Mouse (Mus musculus): ENCODE data around the gene Dlg2. TPM values are rescaled to one million over a fixed set of nuclear protein-coding genes. Genes with fewer than 3 reads are reported as not detected.
A peak's percentile ranks its signal among the peaks of the same experiment; 100 is the strongest.

Dlg2 gene
- total RNA-seq, 2 experiments from 2014 or later = 273 to 318 TPM

- no peak for DNase-seq (ENCODE audit: low spot score in 2 of 2)
Measured at GRCm38 (mm10) chr7:91440326-91440725, 963.9 kb downstream of the Dlg2 start.

DNA sequence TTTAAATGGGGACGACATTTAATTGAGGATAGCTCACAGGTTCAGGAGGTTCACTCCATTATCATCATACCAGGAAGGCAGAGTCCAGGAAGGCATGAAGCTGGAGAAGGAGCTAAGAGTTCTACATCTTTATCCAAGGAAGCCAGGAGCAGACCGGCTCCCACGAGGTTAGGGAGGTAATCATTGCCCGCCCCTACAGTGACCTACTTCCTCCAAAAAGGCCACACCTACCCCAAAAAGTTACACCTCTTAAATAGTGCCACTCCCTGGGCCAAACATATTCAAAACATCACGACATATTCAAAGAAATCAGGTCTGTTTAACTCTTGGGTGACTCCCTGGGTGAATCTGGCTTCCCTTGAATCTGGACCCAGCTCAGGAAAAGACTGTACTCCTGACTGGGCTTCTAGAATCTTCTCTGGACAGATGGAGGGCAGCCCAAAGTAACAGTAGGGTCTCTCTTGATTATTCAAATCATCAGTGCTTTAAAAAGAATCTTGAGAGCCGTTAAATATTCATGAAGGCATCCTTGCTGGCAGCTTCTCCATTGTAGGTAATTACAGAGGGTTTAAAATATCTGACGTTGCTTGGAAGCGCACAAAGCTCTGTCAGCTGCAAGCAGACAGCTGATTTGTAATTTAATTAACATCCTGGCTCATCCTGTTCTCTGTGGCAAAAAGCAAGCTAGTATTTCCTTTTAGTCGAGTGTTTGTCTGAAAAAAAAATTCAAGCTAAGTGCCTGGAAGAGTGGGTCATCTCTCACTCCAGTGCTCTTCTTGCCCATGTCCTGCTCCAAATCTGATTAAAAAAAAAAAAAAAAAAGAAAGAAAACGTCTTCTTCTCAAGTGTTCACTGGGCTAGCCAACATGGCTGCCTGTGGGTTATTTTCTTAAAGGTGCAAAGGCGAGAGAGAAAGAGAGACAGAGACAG lies 966.2 kb downstream of the Dlg2 start:
- peak in 1 of 2 experiments; percentile 60 for DNase-seq (ENCODE audit: low spot score in 2 of 2)

DNA sequence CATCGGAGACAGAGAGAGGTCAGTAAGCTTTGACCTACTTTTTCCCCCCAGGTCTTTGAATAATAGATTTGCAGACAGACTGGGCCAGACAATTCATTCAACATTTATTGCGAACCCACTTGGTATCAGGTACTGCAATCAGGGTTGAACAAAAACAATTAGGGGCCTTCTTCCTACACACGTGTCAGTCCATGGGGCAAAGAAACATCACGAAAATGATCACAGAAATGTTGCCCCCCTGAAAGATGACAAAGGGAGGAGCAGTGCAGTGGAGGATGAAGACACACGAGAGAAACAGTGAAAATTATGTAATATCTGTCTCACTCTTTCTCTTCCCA lies 966.9 kb downstream of the Dlg2 start:
- DNase-seq (ENCODE audit: low spot score in 2 of 2) = no peak

DNA sequence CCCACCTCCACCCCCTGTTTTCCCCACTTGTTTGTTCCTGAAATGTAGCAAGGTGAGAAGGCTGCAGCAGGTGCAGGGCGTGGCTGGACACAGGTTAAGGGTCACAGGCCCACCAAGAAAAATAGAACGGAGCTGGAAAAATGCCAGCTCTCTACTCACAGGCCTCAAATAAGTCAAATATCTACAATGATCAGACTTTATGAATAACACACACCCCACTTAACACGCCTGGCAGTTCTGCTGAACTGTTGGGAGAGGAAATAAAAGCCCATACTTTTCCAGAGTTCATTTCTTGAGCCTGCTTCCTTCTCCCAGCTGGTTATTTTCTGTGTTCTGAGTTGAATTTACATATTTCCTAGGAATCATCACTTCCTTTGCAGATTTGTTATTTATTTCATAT lies 967.4 kb downstream of the Dlg2 start:
- peak in 1 of 2 experiments; percentile 30 for DNase-seq (ENCODE audit: low spot score in 2 of 2)

DNA sequence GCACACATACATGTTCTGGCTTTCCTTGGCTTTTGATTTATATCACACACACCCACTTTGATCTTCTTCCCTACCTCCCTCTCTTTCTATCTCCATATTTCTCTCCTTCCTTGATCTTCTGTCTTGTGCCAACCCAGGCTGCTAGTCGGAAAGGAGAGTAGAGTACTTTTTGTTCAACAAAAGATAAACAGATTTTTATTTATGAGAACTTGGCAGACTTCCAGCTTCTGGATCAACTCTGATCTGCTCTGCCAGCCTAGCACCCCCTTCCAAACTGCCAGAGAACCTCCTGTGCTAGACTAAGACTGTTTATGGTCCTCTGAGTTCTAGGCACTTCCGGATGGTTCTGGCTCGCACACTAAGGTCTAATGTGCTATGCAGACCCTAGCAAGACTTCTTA lies 968.3 kb downstream of the Dlg2 start:
- peak in 1 of 2 experiments; percentile 70 for DNase-seq (ENCODE audit: low spot score in 2 of 2)

GRCm38 (mm10) chr7:91456796-91457195 lies 980.3 kb downstream of the Dlg2 start:
- DNase-seq (ENCODE audit: low spot score in 2 of 2) = no peak

DNA sequence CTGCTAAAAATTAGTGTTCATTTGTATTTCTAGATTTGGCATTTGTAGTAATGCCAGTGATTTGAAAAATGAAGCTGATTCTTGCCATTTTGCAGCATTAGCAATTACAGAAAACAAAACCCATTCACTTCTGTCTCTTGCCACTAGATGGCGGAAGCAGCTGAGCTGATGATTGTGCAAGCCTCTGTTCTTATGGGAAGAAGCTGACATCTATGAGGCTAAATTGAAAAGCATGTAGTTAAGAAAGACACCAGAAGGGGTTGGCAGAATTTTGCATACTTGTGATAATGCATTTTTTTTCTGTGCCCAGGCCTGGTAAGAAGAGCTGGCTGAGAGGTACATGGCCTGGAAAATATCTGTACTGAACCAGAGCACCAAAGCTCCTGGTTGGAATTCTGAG lies 980.7 kb downstream of the Dlg2 start:
- peak; percentile 63 to 91 for DNase-seq (ENCODE audit: low spot score in 2 of 2)

DNA sequence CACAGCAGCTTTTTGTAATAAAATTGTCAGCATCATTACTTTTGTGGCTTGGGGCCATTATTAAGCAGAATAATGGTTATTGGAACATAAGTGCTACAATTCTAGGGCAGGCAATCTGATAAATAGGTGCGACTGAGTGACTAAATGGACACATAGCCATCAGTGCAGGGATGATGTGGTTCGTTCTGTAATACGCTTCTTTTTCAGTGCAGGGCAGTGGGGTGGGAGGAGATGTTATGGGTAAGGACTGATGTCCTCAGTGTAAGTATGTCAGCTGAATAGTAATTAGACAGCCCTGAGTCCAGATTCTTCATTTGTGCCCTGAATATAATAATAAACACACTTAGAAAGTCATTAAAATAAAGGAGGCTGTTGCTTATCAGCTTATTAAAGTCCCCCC lies 984.9 kb downstream of the Dlg2 start:
- DNase-seq (ENCODE audit: low spot score in 2 of 2) = no peak

DNA sequence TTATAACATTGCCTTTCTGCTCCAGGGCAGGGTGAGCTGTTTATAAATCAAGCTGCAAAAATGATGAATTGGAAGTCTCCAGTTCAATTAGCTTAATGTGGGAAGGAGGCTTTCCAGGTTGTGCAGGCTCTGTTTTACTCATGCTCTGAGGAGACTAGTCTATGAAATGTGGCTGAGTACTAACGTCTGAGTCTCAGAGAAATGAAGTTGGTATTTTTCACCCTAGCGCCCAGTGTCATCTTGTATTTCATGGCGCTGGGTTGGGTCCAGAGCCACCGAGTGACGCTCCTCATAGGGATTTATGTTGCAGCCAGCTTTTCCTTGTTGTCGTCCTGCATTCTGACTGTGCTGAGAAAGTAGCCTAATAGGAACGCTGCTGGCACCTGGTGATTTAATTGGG lies 986.8 kb downstream of the Dlg2 start:
- DNase-seq (ENCODE audit: low spot score in 2 of 2) = no peak

- no peak for DNase-seq (ENCODE audit: low spot score in 2 of 2)
Measured at GRCm38 (mm10) chr7:91467061-91467460, 990.6 kb downstream of the Dlg2 start.

DNA sequence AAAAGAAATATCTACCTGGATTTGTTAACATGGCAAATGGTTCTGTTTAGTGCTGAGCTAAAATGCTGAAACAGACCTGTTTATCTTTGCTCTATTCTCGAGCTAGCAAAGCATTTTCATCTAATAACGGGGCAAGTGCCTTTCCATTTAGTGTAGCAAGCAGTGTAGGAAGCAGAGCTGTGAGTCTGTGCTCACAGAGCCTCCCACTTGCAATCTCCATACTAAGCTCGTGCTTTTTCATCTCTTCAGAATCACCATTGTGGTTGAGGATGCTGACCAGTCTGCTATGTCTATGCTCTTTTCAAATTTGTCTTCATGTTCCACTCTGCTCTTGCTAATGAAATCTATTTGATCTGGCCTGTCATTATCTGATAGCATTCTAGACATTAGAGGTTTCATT lies 1002.7 kb downstream of the Dlg2 start:
- DNase-seq (ENCODE audit: low spot score in 2 of 2) = no peak

DNA sequence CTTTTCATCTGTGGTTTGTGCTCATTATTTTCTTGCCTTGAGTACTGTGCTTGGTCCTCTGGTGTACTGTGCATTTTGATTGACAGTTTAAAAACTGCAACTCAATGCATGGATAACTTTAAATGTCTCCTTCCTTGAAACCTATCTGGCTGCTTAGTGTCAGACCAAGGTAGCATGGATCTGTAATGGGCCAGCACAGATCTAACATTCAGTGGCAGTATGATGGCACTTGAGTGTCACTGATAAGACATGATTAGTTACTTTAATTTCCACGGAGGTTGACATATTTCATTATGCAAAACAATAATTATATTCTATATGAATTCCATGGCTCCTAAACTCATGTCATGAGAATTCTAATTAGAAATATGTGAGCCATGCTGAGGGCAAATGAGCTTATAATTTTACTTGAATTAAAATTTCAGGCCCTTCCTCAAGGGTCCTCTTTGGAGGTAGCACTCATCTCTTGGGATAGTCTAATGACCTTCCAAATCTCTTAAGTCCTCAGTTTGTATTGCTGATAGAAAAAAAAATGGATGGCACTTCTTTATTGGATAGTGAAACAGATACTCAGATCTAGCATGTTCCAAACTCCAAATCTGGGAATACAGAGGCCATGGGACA lies 1005.2 kb downstream of the Dlg2 start:
- DNase-seq (ENCODE audit: low spot score in 2 of 2) = no peak

- DNase-seq (ENCODE audit: low spot score in 2 of 2) = no peak
Measured at GRCm38 (mm10) chr7:91493234-91493633, 1016.8 kb downstream of the Dlg2 start.

DNA sequence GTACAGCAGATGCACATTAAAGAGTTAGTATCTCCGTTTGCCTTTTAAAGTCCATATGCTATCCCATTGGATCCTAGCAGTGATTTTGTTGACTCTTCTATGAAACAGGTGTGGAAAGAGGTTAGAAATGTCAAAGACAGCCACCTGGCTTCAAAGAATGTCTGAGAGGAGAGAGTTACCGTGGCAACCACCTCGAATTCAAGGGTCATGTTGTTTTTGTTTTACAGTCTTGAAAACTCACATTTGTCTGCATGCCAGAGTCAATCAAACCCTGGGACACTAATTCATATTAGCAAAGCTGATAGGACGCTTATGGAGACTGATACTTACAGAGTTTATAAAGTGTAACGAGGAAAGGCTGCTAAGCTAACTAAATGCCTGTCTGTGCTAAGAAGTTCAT lies 1019.1 kb downstream of the Dlg2 start:
- no peak for DNase-seq (ENCODE audit: low spot score in 2 of 2)

GRCm38 (mm10) chr7:91511119-91511518 lies 1034.6 kb downstream of the Dlg2 start:
- DNase-seq (ENCODE audit: low spot score in 2 of 2) = no peak

- peak; percentile 41 to 86 for DNase-seq (ENCODE audit: low spot score in 2 of 2)
Measured at GRCm38 (mm10) chr7:91514445-91514844, 1038.0 kb downstream of the Dlg2 start.

- no peak for DNase-seq (ENCODE audit: low spot score in 2 of 2)
Measured at GRCm38 (mm10) chr7:91516225-91516624, 1039.8 kb downstream of the Dlg2 start.

DNA sequence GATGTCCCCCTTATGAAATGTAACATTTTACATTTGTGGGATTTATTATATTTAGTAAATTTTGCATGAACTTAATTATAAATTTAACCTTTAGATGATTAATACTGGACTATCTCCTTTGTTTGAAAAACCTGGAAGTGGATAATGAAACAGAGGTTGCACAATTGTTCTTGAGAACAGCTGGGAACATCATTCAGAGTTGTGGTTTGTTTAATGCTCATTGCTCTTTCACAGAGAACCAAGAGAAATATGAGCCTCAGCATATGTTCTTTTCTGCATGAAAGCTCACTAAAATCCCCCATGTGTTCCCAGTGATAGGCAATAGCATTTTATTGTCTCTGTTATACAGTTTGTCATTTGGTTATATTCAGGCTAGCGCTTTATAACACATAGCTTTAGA lies 1049.4 kb downstream of the Dlg2 start:
- DNase-seq (ENCODE audit: low spot score in 2 of 2) = no peak

- peak; percentile 42 to 49 for DNase-seq (ENCODE audit: low spot score in 2 of 2)
Measured at GRCm38 (mm10) chr7:91542597-91543285, 1066.3 kb downstream of the Dlg2 start.

DNA sequence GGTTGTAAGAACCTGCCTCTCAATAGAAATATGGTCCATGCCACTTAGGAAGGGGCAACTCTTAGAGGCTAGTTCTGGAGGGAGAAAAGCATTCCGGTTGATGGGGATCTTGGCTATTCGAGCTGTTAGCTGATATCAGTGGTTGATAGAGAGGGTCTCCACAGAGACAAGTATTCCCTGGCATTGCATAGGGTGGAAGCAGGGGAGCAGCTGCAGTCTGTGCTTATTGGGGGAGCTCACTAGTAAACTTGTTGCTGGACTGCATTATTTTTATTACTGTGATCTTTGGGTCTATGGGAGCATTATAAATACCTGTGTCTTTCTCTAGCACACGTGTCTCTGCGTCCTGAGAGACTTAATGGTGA lies 1066.8 kb downstream of the Dlg2 start:
- no peak for DNase-seq (ENCODE audit: low spot score in 2 of 2)

DNA sequence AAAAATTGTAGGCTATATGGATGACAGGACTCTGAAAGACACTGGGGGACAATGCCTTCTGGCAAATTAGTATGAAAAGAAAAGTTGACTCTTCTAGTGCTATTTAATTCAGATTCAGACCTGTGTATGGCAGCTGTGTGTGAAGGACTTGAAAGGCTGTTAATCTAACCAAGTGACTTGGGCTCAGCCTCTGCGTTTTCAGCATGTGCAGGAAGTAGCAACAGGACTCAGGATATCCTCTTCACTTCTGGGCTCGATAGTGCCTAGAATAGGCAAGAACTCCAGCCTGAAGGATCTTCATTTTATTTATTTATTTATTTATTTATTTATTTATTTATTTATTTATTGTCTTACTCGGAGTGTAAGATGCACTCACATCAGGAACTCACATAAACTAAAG lies 1068.1 kb downstream of the Dlg2 start:
- no peak for DNase-seq (ENCODE audit: low spot score in 2 of 2)

DNA sequence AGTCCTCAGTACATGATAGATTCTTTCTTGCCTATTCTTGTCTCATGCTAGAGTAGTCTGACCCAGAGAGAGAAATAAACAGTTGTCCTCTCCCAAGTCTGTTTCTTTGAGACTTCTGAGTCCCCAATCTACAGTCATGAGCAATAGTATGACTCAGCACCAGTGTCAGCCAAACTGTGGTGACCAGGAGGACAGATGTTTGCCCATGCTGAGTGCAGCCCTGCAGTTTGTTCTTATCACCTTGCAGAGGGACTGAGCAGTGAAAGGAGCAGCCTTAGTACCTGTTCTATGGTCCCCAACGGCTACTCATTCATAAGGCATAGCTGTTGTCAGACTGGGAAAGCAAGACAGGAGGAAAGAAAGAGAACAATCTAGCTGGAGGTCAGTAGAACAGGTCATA lies 1072.3 kb downstream of the Dlg2 start:
- no peak for DNase-seq (ENCODE audit: low spot score in 2 of 2)

Measured in layer of hippocampus, postnatal 14 days (tissue).